Mouse (Mus musculus): ENCODE measurements around the gene Ackr4. TPM values are rescaled to one million over a fixed set of nuclear protein-coding genes. Genes with fewer than 3 reads are reported as not detected.
A peak's percentile ranks its signal among the peaks of the same experiment; 100 is the strongest.

Ackr4 gene
- polyA plus RNA-seq, 1 experiment: 0.78 TPM

GRCm38 (mm10) chr9:104104986-104105385 lies 21.7 kb downstream of the Ackr4 start:
- TF ChIP-seq POLR2A (IDR thresholded peaks at IDR 0.05; ENCODE audit: borderline replicate concordance, extremely low read depth, insufficient read depth, insufficient read length, poor library complexity, severe bottlenecking) (no peak), CTCF (IDR thresholded peaks at IDR 0.05; ENCODE audit: borderline replicate concordance, extremely low read depth, insufficient read depth, insufficient read length) (no peak)
- DNase-seq (ENCODE audit: low read depth): no peak

DNA sequence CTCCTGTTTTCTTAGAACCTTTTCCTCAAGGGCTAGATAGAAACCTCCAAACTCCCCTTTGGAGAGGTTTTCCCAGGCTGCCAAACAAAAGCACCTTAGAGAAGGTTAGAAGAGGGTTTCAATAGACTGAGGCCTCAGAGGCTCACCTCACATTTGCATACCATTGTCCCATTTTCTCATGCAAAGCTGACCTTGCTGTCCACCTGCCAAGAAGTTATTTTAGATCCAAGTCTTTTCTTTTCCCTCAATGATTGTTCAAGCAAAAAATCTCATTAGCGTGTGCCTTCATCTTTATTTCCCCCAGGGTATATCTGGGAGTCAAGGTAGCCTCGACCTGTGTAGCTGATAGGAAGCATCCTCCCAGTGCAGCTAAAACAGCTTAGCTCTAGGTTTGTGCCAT lies 23.8 kb downstream of the Ackr4 start:
- no peak for TF ChIP-seq POLR2A (IDR thresholded peaks at IDR 0.05; ENCODE audit: borderline replicate concordance, extremely low read depth, insufficient read depth, insufficient read length, poor library complexity, severe bottlenecking)
- no peak for TF ChIP-seq CTCF (IDR thresholded peaks at IDR 0.05; ENCODE audit: borderline replicate concordance, extremely low read depth, insufficient read depth, insufficient read length)
- DNase-seq (ENCODE audit: low read depth): no peak

- no peak for DNase-seq (ENCODE audit: low read depth)
- TF ChIP-seq CTCF (IDR thresholded peaks at IDR 0.05; ENCODE audit: borderline replicate concordance, extremely low read depth, insufficient read depth, insufficient read length): no peak
- TF ChIP-seq POLR2A (IDR thresholded peaks at IDR 0.05; ENCODE audit: borderline replicate concordance, extremely low read depth, insufficient read depth, insufficient read length, poor library complexity, severe bottlenecking): no peak
Observed at GRCm38 (mm10) chr9:104102301-104102700, 24.4 kb downstream of the Ackr4 start.

GRCm38 (mm10) chr9:104101458-104101857 lies 25.3 kb downstream of the Ackr4 start:
- TF ChIP-seq CTCF (IDR thresholded peaks at IDR 0.05; ENCODE audit: borderline replicate concordance, extremely low read depth, insufficient read depth, insufficient read length) (no peak), POLR2A (IDR thresholded peaks at IDR 0.05; ENCODE audit: borderline replicate concordance, extremely low read depth, insufficient read depth, insufficient read length, poor library complexity, severe bottlenecking) (no peak)
- no peak for DNase-seq (ENCODE audit: low read depth)

GRCm38 (mm10) chr9:104100822-104101221 lies 25.9 kb downstream of the Ackr4 start:
- no peak for TF ChIP-seq CTCF (IDR thresholded peaks at IDR 0.05; ENCODE audit: borderline replicate concordance, extremely low read depth, insufficient read depth, insufficient read length)
- no peak for TF ChIP-seq POLR2A (IDR thresholded peaks at IDR 0.05; ENCODE audit: borderline replicate concordance, extremely low read depth, insufficient read depth, insufficient read length, poor library complexity, severe bottlenecking)
- DNase-seq (ENCODE audit: low read depth): no peak

GRCm38 (mm10) chr9:104099060-104099459 lies 27.7 kb downstream of the Ackr4 start:
- no peak for TF ChIP-seq CTCF (IDR thresholded peaks at IDR 0.05; ENCODE audit: borderline replicate concordance, extremely low read depth, insufficient read depth, insufficient read length)
- TF ChIP-seq POLR2A (IDR thresholded peaks at IDR 0.05; ENCODE audit: borderline replicate concordance, extremely low read depth, insufficient read depth, insufficient read length, poor library complexity, severe bottlenecking): no peak
- DNase-seq (ENCODE audit: low read depth): no peak

- TF ChIP-seq POLR2A (IDR thresholded peaks at IDR 0.05; ENCODE audit: borderline replicate concordance, extremely low read depth, insufficient read depth, insufficient read length, poor library complexity, severe bottlenecking) (no peak), CTCF (IDR thresholded peaks at IDR 0.05; ENCODE audit: borderline replicate concordance, extremely low read depth, insufficient read depth, insufficient read length) (no peak)
- DNase-seq (ENCODE audit: low read depth): no peak
Observed at GRCm38 (mm10) chr9:104098256-104098655, 28.5 kb downstream of the Ackr4 start.

- TF ChIP-seq CTCF (IDR thresholded peaks at IDR 0.05; ENCODE audit: borderline replicate concordance, extremely low read depth, insufficient read depth, insufficient read length): no peak
- TF ChIP-seq POLR2A (IDR thresholded peaks at IDR 0.05; ENCODE audit: borderline replicate concordance, extremely low read depth, insufficient read depth, insufficient read length, poor library complexity, severe bottlenecking): no peak
- DNase-seq (ENCODE audit: low read depth): no peak
Observed at GRCm38 (mm10) chr9:104092945-104093344, 33.8 kb downstream of the Ackr4 start.

DNA sequence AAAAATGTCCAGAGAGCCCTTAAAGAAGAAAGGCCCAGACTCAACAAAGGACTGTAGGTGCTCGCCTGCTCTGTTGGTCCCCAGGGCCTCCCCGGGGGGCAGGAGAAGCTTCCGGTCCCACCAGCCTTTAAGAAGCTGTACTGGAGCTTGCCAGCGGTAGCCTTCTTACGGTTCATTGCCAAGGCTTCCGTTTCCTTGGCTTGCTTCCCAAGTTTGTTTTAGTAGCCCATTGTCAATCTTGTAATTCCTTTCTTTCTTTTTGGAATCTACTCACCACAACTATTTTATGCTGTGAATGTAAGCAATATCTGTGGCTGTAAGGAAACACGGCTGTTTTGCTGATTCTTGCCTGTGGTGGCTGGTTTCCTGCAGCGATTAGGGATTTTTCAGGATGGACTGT lies 38.2 kb downstream of the Ackr4 start:
- DNase-seq (ENCODE audit: low read depth): peak; percentile 84
- TF ChIP-seq CTCF (IDR thresholded peaks at IDR 0.05; ENCODE audit: borderline replicate concordance, extremely low read depth, insufficient read depth, insufficient read length) (no peak), POLR2A (IDR thresholded peaks at IDR 0.05; ENCODE audit: borderline replicate concordance, extremely low read depth, insufficient read depth, insufficient read length, poor library complexity, severe bottlenecking) (no peak)

DNA sequence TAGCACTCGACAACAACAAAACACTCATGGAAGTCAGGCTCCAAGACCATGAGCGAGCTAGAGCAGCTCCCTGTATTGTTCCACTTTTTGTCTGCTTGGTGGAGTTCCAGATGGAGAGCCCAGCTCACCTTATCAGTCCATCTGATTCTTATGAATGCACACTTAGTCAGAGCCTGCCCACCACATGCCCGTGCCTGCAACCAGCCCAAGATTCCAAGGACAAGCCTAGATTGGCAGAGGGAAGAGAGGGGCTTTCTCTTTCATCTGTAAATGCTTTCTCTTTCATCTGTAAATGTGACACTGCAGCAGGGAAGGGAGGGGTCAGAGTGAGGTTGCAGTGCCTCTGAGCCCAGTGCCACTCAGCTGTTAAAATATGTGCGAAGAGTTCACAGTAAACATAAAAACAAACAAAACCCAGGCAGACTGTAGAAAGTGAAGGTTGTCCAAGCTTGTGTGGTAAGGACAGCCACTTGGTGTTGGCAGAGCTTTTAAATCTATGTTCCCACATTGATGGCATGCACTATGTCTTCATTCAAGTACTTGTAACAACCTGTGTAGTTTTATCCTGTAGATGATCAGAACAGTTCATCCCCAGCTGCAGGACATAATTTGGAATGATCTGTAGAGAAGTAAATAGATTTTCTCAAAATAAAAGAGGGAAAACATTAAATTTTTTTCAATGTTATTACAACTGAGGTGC lies 40.9 kb downstream of the Ackr4 start:
- no peak for DNase-seq (ENCODE audit: low read depth)
- TF ChIP-seq CTCF (IDR thresholded peaks at IDR 0.05; ENCODE audit: borderline replicate concordance, extremely low read depth, insufficient read depth, insufficient read length): no peak
- no peak for TF ChIP-seq POLR2A (IDR thresholded peaks at IDR 0.05; ENCODE audit: borderline replicate concordance, extremely low read depth, insufficient read depth, insufficient read length, poor library complexity, severe bottlenecking)

GRCm38 (mm10) chr9:104080038-104080437 lies 46.7 kb downstream of the Ackr4 start:
- DNase-seq (ENCODE audit: low read depth): no peak
- no peak for TF ChIP-seq CTCF (IDR thresholded peaks at IDR 0.05; ENCODE audit: borderline replicate concordance, extremely low read depth, insufficient read depth, insufficient read length)
- TF ChIP-seq POLR2A (IDR thresholded peaks at IDR 0.05; ENCODE audit: borderline replicate concordance, extremely low read depth, insufficient read depth, insufficient read length, poor library complexity, severe bottlenecking): no peak

DNA sequence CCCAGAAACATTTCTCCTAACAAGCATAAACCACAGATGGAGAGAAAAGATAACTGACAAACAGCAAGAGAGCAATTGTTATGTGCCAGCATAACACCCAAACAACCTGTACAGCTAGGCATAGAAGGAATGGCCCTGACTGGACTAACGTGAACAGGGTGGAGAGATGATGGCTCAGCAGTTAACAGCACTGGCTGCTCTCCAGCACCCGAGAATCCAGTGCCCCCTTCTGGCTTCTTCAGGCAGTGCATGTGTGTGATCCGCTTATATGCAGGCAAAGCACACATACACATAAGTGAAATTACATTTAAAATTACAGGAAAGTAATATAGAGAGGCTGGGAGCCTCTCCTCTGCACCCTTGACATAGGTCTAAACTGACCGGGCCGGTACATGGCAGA lies 47.4 kb downstream of the Ackr4 start:
- peak; percentile 51 for DNase-seq (ENCODE audit: low read depth)
- TF ChIP-seq POLR2A (IDR thresholded peaks at IDR 0.05; ENCODE audit: borderline replicate concordance, extremely low read depth, insufficient read depth, insufficient read length, poor library complexity, severe bottlenecking): no peak
- peak; percentile 65 for TF ChIP-seq CTCF (IDR thresholded peaks at IDR 0.05; ENCODE audit: borderline replicate concordance, extremely low read depth, insufficient read depth, insufficient read length)

Measured in brain, embryonic 14.5 days (tissue).